Mouse (Mus musculus) E14TG2a.4 (cell line): Measurements from ENCODE around the gene Smc3.
A peak's percentile ranks its signal among the peaks of the same experiment; 100 is the strongest.

ENCODE experiments used
- H3K27me3 ChIP-seq: 2 replicates; pipeline ENCODE4 v1.6.1; 2014; ENCODE audit warnings: low read length, control low read depth; ENCODE audit not compliant: insufficient read depth
- H3K36me3 ChIP-seq: 2 replicates; pipeline ENCODE4 v1.6.1; 2014; ENCODE audit warnings: low read length, control low read depth; ENCODE audit not compliant: insufficient read depth
- H3K4me1 ChIP-seq: replicated peaks from 2 replicates; pipeline ENCODE4 v1.6.1; 2014; ENCODE audit warnings: low read depth, low read length, control low read depth
- H3K4me3 ChIP-seq: replicated peaks from 2 replicates; pipeline ENCODE4 v1.5.1; 2014; ENCODE audit warnings: mild to moderate bottlenecking, low read length
- H3K9me3 ChIP-seq: 2 replicates; pipeline ENCODE4 v1.6.1; 2014; ENCODE audit warnings: low read length, control low read depth
- CTCF ChIP-seq: conservative IDR thresholded peaks from 2 replicates; pipeline ENCODE4 v1.5.1; 2014; ENCODE audit warnings: low read length
- NANOG ChIP-seq: IDR thresholded peaks from 2 replicates; pipeline ENCODE4 v1.6.1; 2014; ENCODE audit warnings: borderline replicate concordance, low read length, mixed read lengths
- POU5F1 ChIP-seq: IDR thresholded peaks from 2 replicates; pipeline ENCODE4 v1.6.1; 2014; ENCODE audit warnings: low read length, borderline replicate concordance

Smc3 gene

DNA sequence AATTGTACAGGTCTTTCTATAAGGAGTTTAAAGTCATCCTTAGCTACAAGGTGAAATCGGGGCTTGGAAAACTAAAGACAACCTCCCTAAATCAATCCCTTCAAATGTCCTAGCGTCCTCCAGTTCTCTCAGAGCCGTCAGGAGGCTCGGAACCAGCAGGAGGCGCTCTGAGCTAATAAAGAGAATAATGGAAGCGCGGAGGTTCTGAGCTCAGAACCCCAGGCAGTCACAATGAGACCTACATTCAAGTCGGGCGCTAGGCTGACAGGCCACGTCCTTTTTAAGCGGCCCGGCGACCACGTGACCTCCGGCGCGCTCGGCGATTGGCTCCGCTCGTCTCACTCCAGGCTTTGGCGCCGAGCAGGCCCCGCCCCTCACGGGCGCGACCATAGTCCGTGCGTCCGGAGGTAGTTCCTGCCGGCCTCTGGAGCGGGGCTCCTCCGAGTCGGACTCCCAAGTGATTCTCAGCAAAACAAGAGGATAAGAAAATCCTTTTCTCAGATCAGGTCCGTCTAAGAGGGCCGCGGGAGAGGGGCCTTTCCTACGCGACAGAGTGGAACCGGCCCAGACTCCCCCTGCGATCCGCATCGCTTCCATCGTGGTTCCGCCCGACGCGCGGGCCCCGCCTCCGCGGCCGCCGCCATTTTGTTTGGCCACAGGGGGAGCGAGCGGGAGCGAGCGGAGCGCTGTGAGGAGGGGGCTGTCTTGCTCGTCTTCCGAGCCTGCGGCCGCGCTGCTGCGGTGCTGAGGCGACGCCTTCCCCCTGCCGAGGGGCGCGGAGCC, at the start of gene Smc3:
TSS of gene Smc3 (plus strand) at position 642 of the 783 bp plus-strand sequence.
- no peaks in the 10 kb centered on the region for H3K27me3 ChIP-seq
- H3K9me3 ChIP-seq = peaks cover 30% of the 10 kb centered on the region
- peak; percentile 75 for TF ChIP-seq CTCF
- no peak for TF ChIP-seq NANOG
- TF ChIP-seq POU5F1 = no peak
- peaks cover 23% of the 10 kb centered on the region for H3K4me1 ChIP-seq
- peaks cover 29% of the 10 kb centered on the region for H3K36me3 ChIP-seq
- peak within 1 kb of the TSS; percentile 95 for H3K4me3 ChIP-seq

DNA sequence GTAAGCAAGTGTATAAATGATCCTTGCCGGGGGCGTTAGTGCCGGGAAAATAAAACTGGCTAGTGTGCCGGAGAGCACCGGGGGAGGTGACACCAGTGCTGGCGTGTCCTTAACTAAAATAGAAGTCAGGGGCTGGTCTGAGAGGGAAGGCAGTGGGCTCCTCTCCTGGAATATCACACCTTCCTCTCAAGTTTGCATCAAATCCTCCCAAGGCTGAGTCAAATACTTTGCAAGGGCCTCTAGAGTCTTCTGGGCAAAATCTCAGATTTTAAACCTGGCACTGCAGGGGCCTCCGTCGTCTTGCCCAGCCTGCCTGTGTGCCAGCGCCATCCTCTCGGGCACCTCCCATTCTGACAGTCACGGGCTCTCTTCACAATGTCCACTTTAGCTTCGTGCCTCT, 49.2 kb upstream of the Smc3 start:
- no peak for TF ChIP-seq CTCF
- no peak for TF ChIP-seq NANOG
- TF ChIP-seq POU5F1 = no peak
- peaks cover 62% of the 10 kb centered on the region for H3K4me1 ChIP-seq
- no peaks in the 10 kb centered on the region for H3K9me3 ChIP-seq
- H3K4me3 ChIP-seq = no peak overlapping the region
- peaks cover 3% of the 10 kb centered on the region; the same call in 1 of the 2 replicates for H3K27me3 ChIP-seq
- no peaks in the 10 kb centered on the region for H3K36me3 ChIP-seq

GRCm38 (mm10) chr19:53552216-53552786, 47.9 kb upstream of the Smc3 start:
- TF ChIP-seq NANOG = no peak
- no peak for TF ChIP-seq CTCF
- no peak for TF ChIP-seq POU5F1
- no peaks in the 10 kb centered on the region for H3K36me3 ChIP-seq

DNA sequence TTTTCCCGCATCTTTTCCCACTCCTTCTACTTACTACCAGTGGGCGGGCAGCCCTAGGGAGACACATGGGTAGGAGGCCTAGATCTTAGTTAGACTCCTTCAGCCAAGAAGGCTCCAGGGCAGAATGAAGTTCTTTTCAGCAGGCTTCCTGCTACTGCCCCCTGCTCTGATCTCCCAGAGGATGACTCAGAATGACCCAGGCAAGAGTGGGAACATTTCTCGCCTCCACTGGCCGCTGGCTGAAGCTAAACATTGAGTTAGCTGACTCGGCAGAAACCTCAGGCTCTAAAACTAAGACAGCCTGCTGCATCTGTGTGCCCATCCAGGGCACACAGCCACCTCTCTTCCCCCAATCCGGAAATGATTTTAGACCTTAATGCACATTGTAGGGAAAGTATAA, 47.4 kb upstream of the Smc3 start:
- TF ChIP-seq POU5F1 (no peak), NANOG (no peak), CTCF (no peak)
- no peaks in the 10 kb centered on the region for H3K9me3 ChIP-seq
- peaks cover 3% of the 10 kb centered on the region; the same call in 1 of the 2 replicates for H3K27me3 ChIP-seq
- H3K4me1 ChIP-seq = peaks cover 74% of the 10 kb centered on the region
- H3K4me3 ChIP-seq = peak overlapping the region; percentile 50
- H3K36me3 ChIP-seq = no peaks in the 10 kb centered on the region

More at GRCm38 (mm10) chr19:53552216-53552786, 47.9 kb upstream of the Smc3 start:
- H3K27me3 ChIP-seq = peaks cover 3% of the 10 kb centered on the region; the same call in 1 of the 2 replicates
- H3K4me1 ChIP-seq = peaks cover 74% of the 10 kb centered on the region
- H3K4me3 ChIP-seq = peak overlapping the region; percentile 50
- H3K9me3 ChIP-seq = no peaks in the 10 kb centered on the region

DNA sequence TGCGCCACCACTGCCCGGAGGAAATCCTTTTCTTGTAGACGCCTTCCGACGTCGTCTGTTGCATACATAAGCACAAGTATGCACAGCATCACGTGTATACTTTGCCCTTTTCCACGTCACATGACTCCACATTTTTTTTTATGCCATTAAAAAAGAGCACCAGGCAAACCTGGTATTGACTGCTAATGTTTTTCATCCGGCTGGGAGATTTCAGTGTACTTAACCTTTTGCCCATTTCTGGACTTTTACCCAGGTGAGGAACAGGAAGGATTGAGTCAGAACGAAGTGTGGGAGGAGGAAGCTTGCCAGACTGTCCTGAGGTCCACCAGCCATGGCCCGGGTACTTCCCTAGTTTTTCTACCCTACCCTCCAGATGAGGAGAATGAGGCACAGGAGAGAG, 45.8 kb upstream of the Smc3 start:
- H3K36me3 ChIP-seq = no peaks in the 10 kb centered on the region
- no peaks in the 10 kb centered on the region for H3K27me3 ChIP-seq
- H3K4me1 ChIP-seq = peaks cover 83% of the 10 kb centered on the region
- no peaks in the 10 kb centered on the region for H3K9me3 ChIP-seq
- no peak for TF ChIP-seq POU5F1
- no peak for TF ChIP-seq NANOG
- H3K4me3 ChIP-seq = no peak overlapping the region

DNA sequence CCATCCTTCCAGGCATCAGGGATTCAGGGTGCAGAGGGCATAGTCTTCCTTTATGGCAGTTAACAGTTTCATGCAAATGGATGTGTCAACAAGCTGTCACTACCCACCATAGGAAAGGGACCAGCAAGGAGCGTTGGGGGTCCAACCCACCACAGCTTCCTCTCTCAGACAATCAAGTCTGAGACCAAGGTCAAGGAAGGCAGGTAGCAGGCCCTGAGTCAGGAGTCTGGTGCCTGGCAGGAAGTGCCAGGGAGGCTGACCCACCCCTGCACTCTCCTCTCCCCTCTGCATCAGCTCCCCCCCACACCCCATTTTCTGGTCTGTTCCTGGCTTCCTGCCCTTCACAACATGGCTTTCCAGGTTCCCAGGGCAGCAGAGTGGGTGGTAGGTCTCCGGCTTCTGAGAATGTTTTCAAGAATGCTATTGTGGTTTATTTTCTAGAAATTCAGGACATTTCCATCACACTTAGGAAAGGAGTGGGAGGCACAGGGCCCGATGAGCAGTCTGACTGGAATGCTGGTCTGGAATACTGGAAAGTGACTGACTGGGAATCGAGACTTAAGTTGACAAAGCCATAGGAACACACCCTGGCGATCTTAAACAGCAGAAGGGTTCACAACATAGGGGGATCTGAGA, 45.1 kb upstream of the Smc3 start:
- peaks cover 83% of the 10 kb centered on the region for H3K4me1 ChIP-seq
- H3K9me3 ChIP-seq = peaks cover 6% of the 10 kb centered on the region
- H3K4me3 ChIP-seq = peak overlapping the region; percentile 5; the same call in 1 of the 2 replicates
- TF ChIP-seq POU5F1 = no peak
- TF ChIP-seq CTCF = no peak
- no peak for TF ChIP-seq NANOG
- H3K27me3 ChIP-seq = no peaks in the 10 kb centered on the region
- no peaks in the 10 kb centered on the region for H3K36me3 ChIP-seq

GRCm38 (mm10) chr19:53556841-53557240, 43.4 kb upstream of the Smc3 start:
- H3K9me3 ChIP-seq = peaks cover 11% of the 10 kb centered on the region
- no peaks in the 10 kb centered on the region for H3K36me3 ChIP-seq
- no peaks in the 10 kb centered on the region for H3K27me3 ChIP-seq
- peak overlapping the region; percentile 71 for H3K4me3 ChIP-seq
- TF ChIP-seq POU5F1 (no peak), CTCF (no peak)
- H3K4me1 ChIP-seq = peaks cover 68% of the 10 kb centered on the region

DNA sequence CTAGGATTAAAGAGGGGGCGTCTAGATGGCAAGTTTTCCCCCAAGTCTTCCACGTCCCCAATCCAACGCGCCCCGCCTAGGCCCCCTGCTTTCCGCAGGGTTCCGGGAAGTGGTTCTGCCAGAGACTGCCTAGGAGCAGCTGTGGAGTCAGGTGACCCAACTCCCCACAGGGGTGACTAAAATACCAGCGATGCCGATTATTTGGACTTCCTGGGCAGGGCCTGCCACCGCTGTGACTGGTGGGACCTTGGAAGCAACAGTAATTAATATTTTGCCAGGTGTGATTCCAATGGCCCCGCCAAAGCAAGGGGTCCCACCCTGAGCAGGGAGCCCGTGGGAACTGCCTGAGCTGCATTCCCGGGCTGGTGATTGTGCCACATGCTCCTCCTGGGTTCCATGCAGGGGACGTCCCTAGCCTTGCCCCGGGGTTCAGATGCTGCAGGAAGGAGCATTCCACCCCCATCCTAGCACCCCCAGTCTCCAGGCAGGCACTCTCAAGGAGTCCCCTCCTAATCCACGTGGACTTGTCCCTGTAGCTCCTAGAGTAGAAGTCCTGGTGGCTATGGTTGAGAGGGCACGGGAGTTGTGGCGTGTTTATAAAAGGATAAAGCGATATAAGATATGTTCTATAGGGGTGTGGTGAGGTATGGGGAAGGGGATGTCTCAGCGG, 42.8 kb upstream of the Smc3 start:
- H3K36me3 ChIP-seq = no peaks in the 10 kb centered on the region
- no peak for TF ChIP-seq CTCF
- no peak for TF ChIP-seq POU5F1
- TF ChIP-seq NANOG = no peak
- H3K9me3 ChIP-seq = peaks cover 11% of the 10 kb centered on the region
- no peaks in the 10 kb centered on the region for H3K27me3 ChIP-seq
- H3K4me3 ChIP-seq = peak overlapping the region; percentile 71
- H3K4me1 ChIP-seq = peaks cover 63% of the 10 kb centered on the region
